Mouse (Mus musculus) midbrain, embryonic 12.5 days (tissue): ENCODE results near the gene Olfr56. TPM values are rescaled to one million over a fixed set of nuclear protein-coding genes. Genes with fewer than 3 reads are reported as not detected.
"Not testable (repeated sequence)": the region's sequence is repeated elsewhere in the genome, so short reads cannot be mapped to it uniquely, and the experiment has no call there.

Experiments
- ATAC-seq: fragments of 200-750 bp; cut with Nextera tagmentation; 2 replicates; pipeline ENCODE4 v1.8.0; 2017; ENCODE audit warnings: low read depth, moderate TSS enrichment, moderate library complexity; ENCODE audit not compliant: low FRiP score
- H3K27ac ChIP-seq: fragments of 300-500 bp; sonication (generic); replicated peaks from 2 replicates; pipeline ENCODE4 v1.5.1; 2016; ENCODE audit warnings: mild to moderate bottlenecking
- H3K27me3 ChIP-seq: fragments of 300-500 bp; sonication (generic); 2 replicates; pipeline ENCODE4 v1.6.1; 2016; ENCODE audit warnings: mild to moderate bottlenecking
- H3K36me3 ChIP-seq: fragments of 300-500 bp; sonication (generic); 2 replicates; pipeline ENCODE4 v1.6.1; 2016
- H3K4me1 ChIP-seq: fragments of 300-500 bp; sonication (generic); 2 replicates; pipeline ENCODE4 v1.6.1; 2016
- H3K4me2 ChIP-seq: fragments of 300-500 bp; sonication (generic); replicated peaks from 2 replicates; pipeline ENCODE4 v1.6.1; 2016; ENCODE audit warnings: mild to moderate bottlenecking, moderate library complexity
- H3K4me3 ChIP-seq: fragments of 300-500 bp; sonication (generic); 2 replicates; pipeline ENCODE4 v1.5.1; 2016; ENCODE audit warnings: mild to moderate bottlenecking
- H3K9ac ChIP-seq: fragments of 300-500 bp; sonication (generic); replicated peaks from 2 replicates; pipeline ENCODE4 v1.6.1; 2016; ENCODE audit warnings: mild to moderate bottlenecking, moderate library complexity
- H3K9me3 ChIP-seq: fragments of 300-500 bp; sonication (generic); 2 replicates; pipeline ENCODE4 v1.6.1; 2016; ENCODE audit warnings: mild to moderate bottlenecking
- WGBS: fragments of 180-500 bp; shearing (Covaris S2); methylation state at CpG from one replicate; pipeline ENCODE4 v1.1.7; 2016; 5-methylcytosine and 5-hydroxymethylcytosine counted together
- polyA plus RNA-seq: library from polyadenylated mRNA; unstranded; fragments of >200 nt; fragmentation: Nextera tagmentation; extraction: Ambion mirVana; gene quantifications from 2 replicates; pipeline ENCODE4 v1.2.1, GENCODE M21; 2016

Olfr56 gene
- polyA plus RNA-seq, 1 experiment from 2014 or later = not detected

GRCm38 (mm10) chr11:48991740-48992520, 13.2 kb downstream of the Olfr56 start, which contains the start of gene Gm12185:
Gene Gm12185, minus strand, starts transcription at chr11:48992226.
- H3K9me3 ChIP-seq, ATAC-seq, H3K4me1 ChIP-seq, H3K27me3 ChIP-seq, H3K4me2 ChIP-seq, H3K36me3 ChIP-seq, H3K4me3 ChIP-seq, H3K27ac ChIP-seq, H3K9ac ChIP-seq: not testable (repeated sequence)
- 70% methylated on average over 4 of the region's 4 CpGs for WGBS

- 85% methylated on average over 10 of the region's 10 CpGs for WGBS
- ATAC-seq = not testable (repeated sequence)
Observed at GRCm38 (mm10) chr11:48993296-48993695, 14.6 kb downstream of the Olfr56 start.

GRCm38 (mm10) chr11:48994018-48994417, 15.3 kb downstream of the Olfr56 start, which contains the start of gene Tgtp1:
Gene Tgtp1, minus strand, starts transcription at chr11:48994172.
- not testable (repeated sequence) for H3K9me3 ChIP-seq, H3K27me3 ChIP-seq, H3K36me3 ChIP-seq, ATAC-seq, H3K4me1 ChIP-seq, H3K4me2 ChIP-seq, H3K9ac ChIP-seq, H3K27ac ChIP-seq, H3K4me3 ChIP-seq
- 78% methylated on average over 2 of the region's 2 CpGs for whole genome bisulfite sequencing

More at GRCm38 (mm10) chr11:48993296-48993695, 14.6 kb downstream of the Olfr56 start:
- not testable (repeated sequence) for H3K9ac ChIP-seq, H3K4me1 ChIP-seq, H3K4me2 ChIP-seq, H3K36me3 ChIP-seq, H3K9me3 ChIP-seq, H3K4me3 ChIP-seq, H3K27me3 ChIP-seq, H3K27ac ChIP-seq

- H3K4me3 ChIP-seq, H3K4me2 ChIP-seq, H3K36me3 ChIP-seq, H3K4me1 ChIP-seq, H3K9me3 ChIP-seq, H3K27me3 ChIP-seq, H3K9ac ChIP-seq, H3K27ac ChIP-seq, ATAC-seq: not testable (repeated sequence)
- WGBS = 88% methylated on average over 1 of the region's 1 CpGs
Observed at GRCm38 (mm10) chr11:49000411-49000810, 21.7 kb downstream of the Olfr56 start.

- not testable (repeated sequence) for H3K4me3 ChIP-seq, ATAC-seq
- 72% methylated on average over 2 of the region's 2 CpGs for WGBS
Observed at GRCm38 (mm10) chr11:49006317-49006716, 27.6 kb downstream of the Olfr56 start.

GRCm38 (mm10) chr11:49006785-49007184, 28.1 kb downstream of the Olfr56 start:
- H3K4me1 ChIP-seq, H3K27me3 ChIP-seq, H3K4me2 ChIP-seq, H3K9ac ChIP-seq, ATAC-seq, H3K27ac ChIP-seq, H3K4me3 ChIP-seq, H3K36me3 ChIP-seq, H3K9me3 ChIP-seq: not testable (repeated sequence)
- 50% methylated on average over 1 of the region's 1 CpGs for WGBS

More at GRCm38 (mm10) chr11:49006317-49006716, 27.6 kb downstream of the Olfr56 start:
- not testable (repeated sequence) for H3K27ac ChIP-seq, H3K27me3 ChIP-seq, H3K9me3 ChIP-seq, H3K4me1 ChIP-seq, H3K4me2 ChIP-seq, H3K36me3 ChIP-seq, H3K9ac ChIP-seq

GRCm38 (mm10) chr11:49012074-49012473, 33.4 kb downstream of the Olfr56 start:
- H3K27ac ChIP-seq, H3K9ac ChIP-seq, H3K4me2 ChIP-seq, H3K4me3 ChIP-seq, H3K9me3 ChIP-seq, H3K27me3 ChIP-seq, H3K36me3 ChIP-seq, H3K4me1 ChIP-seq, ATAC-seq: not testable (repeated sequence)

- not testable (repeated sequence) for H3K27me3 ChIP-seq, H3K27ac ChIP-seq, H3K36me3 ChIP-seq, H3K9me3 ChIP-seq, H3K4me1 ChIP-seq, H3K9ac ChIP-seq, H3K4me2 ChIP-seq, H3K4me3 ChIP-seq, ATAC-seq
Observed at GRCm38 (mm10) chr11:49050064-49050463, 71.4 kb downstream of the Olfr56 start.

GRCm38 (mm10) chr11:49051093-49051891, 72.6 kb downstream of the Olfr56 start, which contains the start of gene 9930111J21Rik2:
Gene 9930111J21Rik2, minus strand, starts transcription at chr11:49051242.
- 100% methylated on average over 1 of the region's 6 CpGs for WGBS
- H3K4me1 ChIP-seq, ATAC-seq, H3K9ac ChIP-seq, H3K4me2 ChIP-seq, H3K4me3 ChIP-seq, H3K27ac ChIP-seq, H3K9me3 ChIP-seq, H3K27me3 ChIP-seq, H3K36me3 ChIP-seq: not testable (repeated sequence)

GRCm38 (mm10) chr11:49051894-49052293, 73.2 kb downstream of the Olfr56 start:
- H3K27ac ChIP-seq, H3K36me3 ChIP-seq, H3K9me3 ChIP-seq, H3K4me2 ChIP-seq, ATAC-seq, H3K4me3 ChIP-seq, H3K9ac ChIP-seq, H3K4me1 ChIP-seq, H3K27me3 ChIP-seq: not testable (repeated sequence)
- WGBS = no CpG with 5 or more reads among the region's 5 CpGs

- 90% methylated on average over 2 of the region's 3 CpGs for WGBS
Observed at GRCm38 (mm10) chr11:49060061-49060460, 81.4 kb downstream of the Olfr56 start.

GRCm38 (mm10) chr11:49061865-49062264, 83.2 kb downstream of the Olfr56 start:
- not testable (repeated sequence) for H3K4me1 ChIP-seq, ATAC-seq, H3K36me3 ChIP-seq, H3K9ac ChIP-seq, H3K4me2 ChIP-seq, H3K27ac ChIP-seq, H3K4me3 ChIP-seq, H3K9me3 ChIP-seq, H3K27me3 ChIP-seq
- 86% methylated on average over 2 of the region's 2 CpGs for WGBS

More at GRCm38 (mm10) chr11:49060061-49060460, 81.4 kb downstream of the Olfr56 start:
- H3K36me3 ChIP-seq, H3K27me3 ChIP-seq, H3K9me3 ChIP-seq, H3K4me3 ChIP-seq, ATAC-seq, H3K27ac ChIP-seq, H3K9ac ChIP-seq, H3K4me1 ChIP-seq, H3K4me2 ChIP-seq: not testable (repeated sequence)
